ENCODE assay signal across 8 mouse cellular contexts in the genomic region with DNA sequence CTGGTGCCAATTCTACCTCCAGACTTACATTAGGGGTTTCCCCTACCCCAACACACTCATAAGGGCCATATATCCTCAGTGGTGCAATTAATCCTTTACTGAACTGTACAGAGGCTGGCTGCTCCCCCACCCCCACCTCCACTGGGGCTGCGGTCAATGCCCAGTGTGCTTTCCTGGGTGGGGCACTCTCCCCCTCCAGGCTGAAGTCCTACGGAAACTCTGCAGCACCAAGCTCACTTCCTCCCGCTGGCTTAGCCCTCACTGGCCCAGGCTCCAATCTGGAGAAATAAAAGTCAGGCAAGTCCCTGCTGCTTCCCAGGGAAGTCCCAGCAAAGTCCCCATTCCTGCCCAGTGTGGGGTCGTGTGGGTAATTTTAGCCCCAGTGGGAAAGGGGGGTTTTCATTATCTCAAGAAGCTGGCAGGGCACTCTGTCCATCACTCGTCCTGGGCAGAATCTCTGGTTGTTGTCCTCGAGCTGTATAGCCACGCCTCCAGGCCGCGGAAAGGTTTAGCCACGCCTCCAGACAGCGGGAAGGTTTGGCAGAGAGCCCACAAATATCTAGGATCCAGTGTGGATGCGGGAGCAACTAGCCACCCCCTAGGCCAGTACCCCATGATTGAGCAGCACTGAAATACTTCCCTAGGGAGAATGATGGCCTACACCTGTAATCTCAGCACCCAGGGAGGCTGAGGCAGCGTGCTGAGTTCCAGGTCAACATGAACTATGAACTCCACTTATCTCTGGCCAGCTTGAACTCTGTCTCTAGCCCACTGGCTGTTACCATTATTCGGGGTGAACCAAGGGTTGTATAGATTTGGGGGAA. TPM values are rescaled to one million over a fixed set of nuclear protein-coding genes. Genes with fewer than 3 reads are reported as not detected.
DNase-seq lines count a peak whose midpoint lies in the region; ATAC-seq and TF ChIP-seq lines count a peak whose summit lies in the region.

No protein-coding gene starts in this region.

- TF ChIP-seq CTCF in bone marrow macrophage, adult 2 months (IDR thresholded peaks at IDR 0.05; ENCODE audit: low read depth, low read length): no peak
- TF ChIP-seq CTCF in stomach, postnatal 0 days (IDR thresholded peaks at IDR 0.05; ENCODE audit: low read depth): no peak

- peaks cover 59% of the 10 kb centered on the region for H3K4me1 ChIP-seq in bone marrow macrophage, adult 2 months (ENCODE audit: control insufficient read depth, insufficient read depth, low read length)
- H3K4me1 ChIP-seq in heart, embryonic 13.5 days: peaks cover 32% of the 10 kb centered on the region
- peaks cover 27% of the 10 kb centered on the region for H3K4me1 ChIP-seq in kidney, embryonic 16.5 days (ENCODE audit: insufficient read depth, low read length)
- H3K4me1 ChIP-seq in stomach, postnatal 0 days (replicated peaks; ENCODE audit: control insufficient read depth, insufficient read depth): peaks cover 7% of the 10 kb centered on the region

- no peak for TF ChIP-seq EP300 in stomach, postnatal 0 days (optimal IDR thresholded peaks at IDR 0.05)

- H3K27me3 ChIP-seq in heart, embryonic 13.5 days (replicated peaks): 0 out of 2 replicates have a peak, but pooled peaks cover 6% of the 10 kb centered on the region
- H3K27me3 ChIP-seq in kidney, embryonic 16.5 days (ENCODE audit: insufficient read depth, low read length): no peaks in the 10 kb centered on the region
- H3K27me3 ChIP-seq in stomach, postnatal 0 days (ENCODE audit: control insufficient read depth, insufficient read depth, low read length): no peaks in the 10 kb centered on the region

- WGBS in heart, embryonic 13.5 days: 8% methylated on average over 14 of the region's 14 CpGs
- WGBS in kidney, embryonic 16.5 days: 10% methylated on average over 14 of the region's 14 CpGs
- WGBS in stomach, postnatal 0 days: 8% methylated on average over 14 of the region's 14 CpGs

- no peaks in the 10 kb centered on the region for H3K9me3 ChIP-seq in heart, embryonic 13.5 days
- no peaks in the 10 kb centered on the region for H3K9me3 ChIP-seq in kidney, embryonic 16.5 days (ENCODE audit: low read length)
- H3K9me3 ChIP-seq in stomach, postnatal 0 days (ENCODE audit: control insufficient read depth, low read length): no peaks in the 10 kb centered on the region

- H3K4me2 ChIP-seq in heart, embryonic 13.5 days: peak overlapping the region; percentile 57
- peak overlapping the region; percentile 41 for H3K4me2 ChIP-seq in kidney, embryonic 16.5 days (replicated peaks; ENCODE audit: low read depth, low read length)
- H3K4me2 ChIP-seq in stomach, postnatal 0 days (replicated peaks; ENCODE audit: low read depth): 0 out of 2 replicates have a peak overlapping the region, but pooled peaks have one; percentile 3

- DNase-seq in CD4-positive helper T cell, adult 2 months (ENCODE audit: low read depth, low spot score): peak; percentile 67
- DNase-seq in stomach, postnatal 0 days (ENCODE audit: low spot score): peak; percentile 74
- DNase-seq in frontal cortex, postnatal 10 days (ENCODE audit: low spot score in 2 of 2): no peak
- DNase-seq in c-Kit-positive CD71-positive TER-119-positive erythroid progenitor cells, embryonic 14.5 days (ENCODE audit: low spot score): no peak

- H3K4me3 ChIP-seq in bone marrow macrophage, adult 2 months (ENCODE audit: insufficient read depth, low read length): peak overlapping the region; percentile 31; the same call in 1 of the 2 replicates
- peak overlapping the region; percentile 29 for H3K4me3 ChIP-seq in heart, embryonic 13.5 days
- no peak overlapping the region for H3K4me3 ChIP-seq in kidney, embryonic 16.5 days (ENCODE audit: low read length)
- H3K4me3 ChIP-seq in stomach, postnatal 0 days (ENCODE audit: low read depth, low read length): no peak overlapping the region

- no peaks in the 10 kb centered on the region for H3K36me3 ChIP-seq in heart, embryonic 13.5 days
- H3K36me3 ChIP-seq in kidney, embryonic 16.5 days (ENCODE audit: insufficient read depth, low read length): no peaks in the 10 kb centered on the region
- H3K36me3 ChIP-seq in stomach, postnatal 0 days (ENCODE audit: control insufficient read depth, insufficient read depth, low read length): no peaks in the 10 kb centered on the region

- peak overlapping the region; percentile 67 for H3K9ac ChIP-seq in heart, embryonic 13.5 days
- peak overlapping the region; percentile 37 for H3K9ac ChIP-seq in kidney, embryonic 16.5 days (replicated peaks; ENCODE audit: low read length)
- peak overlapping the region; percentile 41; the same call in 1 of the 2 replicates for H3K9ac ChIP-seq in stomach, postnatal 0 days (ENCODE audit: low read length)

- ATAC-seq in heart, embryonic 13.5 days (ENCODE audit: extremely low read depth, insufficient number of reproducible peaks, low FRiP score, low TSS enrichment): no peak
- ATAC-seq in kidney, embryonic 16.5 days (ENCODE audit: low FRiP score, low TSS enrichment): peak; percentile 49
- peak; percentile 79 for ATAC-seq in megakaryocyte, adult 5-6 weeks (ENCODE audit: poor library complexity, severe bottlenecking)
- ATAC-seq in stomach, postnatal 0 days (ENCODE audit: low FRiP score, low TSS enrichment): peak; percentile 74

- H3K27ac ChIP-seq in bone marrow macrophage, adult 2 months (ENCODE audit: insufficient read depth, low read depth, low read length): peak overlapping the region; percentile 81
- H3K27ac ChIP-seq in heart, embryonic 13.5 days (replicated peaks): peak overlapping the region; percentile 24; the same call in 1 of the 2 replicates
- H3K27ac ChIP-seq in kidney, embryonic 16.5 days (ENCODE audit: low read length): no peak overlapping the region; the same call in 1 of the 2 replicates
- H3K27ac ChIP-seq in stomach, postnatal 0 days (replicated peaks): peak overlapping the region; percentile 53

- no peak for TF ChIP-seq POLR2A in bone marrow macrophage, adult 2 months (IDR thresholded peaks at IDR 0.05; ENCODE audit: borderline replicate concordance, low read depth, low read length)

RNA-seq across cellular contexts. Expression of gene D10Jhu81e, which starts 34.4 kb away (rescaled TPM):
- 31.2 and 33.4 TPM in 2 replicates for polyA plus RNA-seq in bone marrow macrophage, adult 2 months (2012; ENCODE audit: insufficient read depth, insufficient read length, missing spikeins)
- 46.2 and 48.3 TPM in 2 replicates for polyA plus RNA-seq in heart, embryonic 13.5 days (2015; fragmentation: Nextera tagmentation; extraction: Ambion mirVana)
- polyA plus RNA-seq in kidney, embryonic 16.5 days (2015; fragmentation: Nextera tagmentation; extraction: Ambion mirVana): 50.7 and 54.7 TPM in 2 replicates
- 22.7 and 25.3 TPM in 2 replicates for total RNA-seq in megakaryocyte, adult 5-6 weeks (2015)
- total RNA-seq in megakaryocyte, adult 5-6 weeks (2017): 57.6 and 69.2 TPM in 2 replicates
- polyA plus RNA-seq in stomach, postnatal 0 days (2015; fragmentation: Nextera tagmentation; extraction: Ambion mirVana): 28.4 and 33.9 TPM in 2 replicates

RNA-seq across cellular contexts. Expression of gene Pwp2, which starts 49.8 kb away (rescaled TPM):
- 3.7 and 4.5 TPM in 2 replicates for polyA plus RNA-seq in bone marrow macrophage, adult 2 months (2012; ENCODE audit: insufficient read depth, insufficient read length, missing spikeins)
- polyA plus RNA-seq in heart, embryonic 13.5 days (2015; fragmentation: Nextera tagmentation; extraction: Ambion mirVana): 10.8 and 11.1 TPM in 2 replicates
- 24.5 and 25.5 TPM in 2 replicates for polyA plus RNA-seq in kidney, embryonic 16.5 days (2015; fragmentation: Nextera tagmentation; extraction: Ambion mirVana)
- total RNA-seq in megakaryocyte, adult 5-6 weeks (2015): 2.2 and 3.0 TPM in 2 replicates
- total RNA-seq in megakaryocyte, adult 5-6 weeks (2017): 7.4 and 8.8 TPM in 2 replicates
- polyA plus RNA-seq in stomach, postnatal 0 days (2015; fragmentation: Nextera tagmentation; extraction: Ambion mirVana): 6.2 and 7.1 TPM in 2 replicates

Comparison
In these comparisons a context has a peak if more than half of its experiments do, and no peak if none do; other contexts are left out.
1. DNase-seq: peak in CD4-positive helper T cell, adult 2 months (single experiment) and stomach, postnatal 0 days (single experiment); none in frontal cortex, postnatal 10 days (0 of 2) and c-Kit-positive CD71-positive TER-119-positive erythroid progenitor cells, embryonic 14.5 days (single experiment).
2. H3K4me3 ChIP-seq: peak in bone marrow macrophage, adult 2 months (single experiment) and heart, embryonic 13.5 days (single experiment); none in kidney, embryonic 16.5 days (single experiment) and stomach, postnatal 0 days (single experiment).
3. H3K4me2 ChIP-seq: peak in every context shown above with its lines; median percentile 57 in heart, embryonic 13.5 days; 41 in kidney, embryonic 16.5 days; 3 in stomach, postnatal 0 days.
4. Peak in every context shown above with its lines, with median percentiles within 50 percentile points of each other: H3K9ac ChIP-seq.